Mouse (Mus musculus) hindbrain, postnatal 0 days (tissue): ENCODE data around the gene Doc2a. TPM values are rescaled to one million over a fixed set of nuclear protein-coding genes. Genes with fewer than 3 reads are reported as not detected.
A peak's percentile ranks its signal among the peaks of the same experiment; 100 is the strongest.

Source experiments
- ATAC-seq: fragments of 200-750 bp; cut with Nextera tagmentation; 2 replicates; pipeline ENCODE4 v1.8.0; 2017; ENCODE audit warnings: mild to moderate bottlenecking, moderate TSS enrichment, moderate library complexity
- DNase-seq: peaks from one replicate; pipeline ENCODE4 v3.0.0-alpha.2; 2015; ENCODE audit warnings: low spot score
- H3K27ac ChIP-seq: fragments of 300-500 bp; sonication (generic); 2 replicates; pipeline ENCODE4 v1.5.1; 2014; ENCODE audit warnings: mild to moderate bottlenecking
- H3K27me3 ChIP-seq: fragments of 300-500 bp; sonication (generic); 2 replicates; pipeline ENCODE4 v1.6.1; 2014; ENCODE audit warnings: low read length, mixed read lengths; ENCODE audit not compliant: insufficient read depth
- H3K36me3 ChIP-seq: fragments of 300-500 bp; sonication (generic); 2 replicates; pipeline ENCODE4 v1.6.1; 2014; ENCODE audit warnings: low read length, mixed read lengths; ENCODE audit not compliant: insufficient read depth
- H3K4me1 ChIP-seq: fragments of 300-500 bp; sonication (generic); 2 replicates; pipeline ENCODE4 v1.6.1; 2014; ENCODE audit warnings: antibody characterized with exemption, low read length, mixed read lengths; ENCODE audit not compliant: insufficient read depth
- H3K4me2 ChIP-seq: fragments of 300-500 bp; sonication (generic); 2 replicates; pipeline ENCODE4 v1.6.1; 2014; ENCODE audit warnings: low read depth, mild to moderate bottlenecking, low read length, moderate library complexity, mixed read lengths
- H3K4me3 ChIP-seq: fragments of 300-500 bp; sonication (generic); 2 replicates; pipeline ENCODE4 v1.5.1; 2014; ENCODE audit warnings: low read length
- H3K9ac ChIP-seq: fragments of 300-500 bp; sonication (generic); replicated peaks from 2 replicates; pipeline ENCODE4 v1.6.1; 2014; ENCODE audit warnings: mild to moderate bottlenecking, low read length, moderate library complexity, mixed read lengths
- H3K9me3 ChIP-seq: fragments of 300-500 bp; sonication (generic); 2 replicates; pipeline ENCODE4 v1.6.1; 2016; ENCODE audit warnings: low read length, mixed read lengths
- CTCF ChIP-seq: IDR thresholded peaks from 2 replicates; pipeline ENCODE4 v1.5.1; 2016; ENCODE audit warnings: antibody characterized with exemption, control low read depth, low read depth
- WGBS: fragments of 180-500 bp; shearing (Covaris S2); extraction: QIAGEN DNeasy Blood & Tissue Kit; methylation state at CpG from one replicate; pipeline ENCODE4 v1.1.7; 2014; 5-methylcytosine and 5-hydroxymethylcytosine counted together
- polyA plus RNA-seq: library from polyadenylated mRNA; unstranded; fragments of >200 nt; fragmentation: Nextera tagmentation; extraction: Ambion mirVana; gene quantifications from 2 replicates; pipeline ENCODE4 v1.2.1, GENCODE M21; 2015
- total RNA-seq: library from RNA; depleted of rRNA; stranded (reverse); fragments of >200 nt; gene quantifications from 2 replicates; pipeline ENCODE4 v1.2.3, GENCODE M21; 2014

The Doc2a gene
- total and polyA plus RNA-seq, 2 experiments from 2014 or later = 37.6 to 57.3 TPM

- DNase-seq (no peak), ATAC-seq (peak; percentile 22)
- no peaks in the 10 kb centered on the region for H3K9me3 ChIP-seq
- no peak for TF ChIP-seq CTCF
- peaks cover 5% of the 10 kb centered on the region; the same call in 1 of the 2 replicates for H3K36me3 ChIP-seq
- H3K27me3 ChIP-seq = no peaks in the 10 kb centered on the region
- peak overlapping the region; percentile 77 for H3K9ac ChIP-seq
- peak overlapping the region; percentile 55 for H3K4me2 ChIP-seq
- peak overlapping the region; percentile 86 for H3K27ac ChIP-seq
- WGBS = 13% methylated on average over 9 of the region's 9 CpGs
- peak overlapping the region; percentile 57 for H3K4me3 ChIP-seq
- peaks cover 23% of the 10 kb centered on the region for H3K4me1 ChIP-seq
Measured at GRCm38 (mm10) chr7:126822741-126823140, 24.5 kb upstream of the Doc2a start.

GRCm38 (mm10) chr7:126823202-126823711 lies 24.0 kb upstream of the Doc2a start:
- Histone ChIP-seq H3K9ac (peak overlapping the region; percentile 77), H3K36me3 (peaks cover 5% of the 10 kb centered on the region; the same call in 1 of the 2 replicates), H3K4me2 (peak overlapping the region; percentile 55), H3K27me3 (no peaks in the 10 kb centered on the region), H3K4me1 (peaks cover 23% of the 10 kb centered on the region), H3K4me3 (peak overlapping the region; percentile 57), H3K27ac (peak overlapping the region; percentile 86), H3K9me3 (no peaks in the 10 kb centered on the region)
- peak; percentile 84 for ATAC-seq
- peak; percentile 74 for DNase-seq
- TF ChIP-seq CTCF = no peak
- 1% methylated on average over 15 of the region's 19 CpGs for WGBS

GRCm38 (mm10) chr7:126823940-126824339 lies 23.3 kb upstream of the Doc2a start:
- DNase-seq = no peak
- H3K27me3 ChIP-seq = no peaks in the 10 kb centered on the region
- H3K9me3 ChIP-seq = no peaks in the 10 kb centered on the region

DNA sequence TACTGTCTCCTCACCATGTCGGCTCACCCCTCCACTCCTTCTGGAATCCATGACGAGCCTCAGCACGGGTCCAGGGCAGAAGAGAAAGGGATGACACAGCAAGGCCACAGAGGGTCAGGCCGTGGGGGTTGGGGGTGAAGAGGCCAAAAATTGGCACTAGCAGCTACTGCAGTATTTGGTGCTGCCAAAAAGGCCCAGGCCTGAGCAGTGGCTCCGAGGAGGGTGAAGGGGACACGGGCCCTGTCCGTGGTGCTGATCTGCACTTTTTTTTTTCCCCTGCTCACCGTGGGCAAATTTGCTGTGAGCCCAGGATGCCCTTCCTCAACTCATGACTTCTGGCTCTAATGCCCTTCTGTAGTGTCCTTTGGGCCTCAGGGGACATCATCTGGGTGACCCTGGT lies 21.8 kb upstream of the Doc2a start:
- H3K9me3 ChIP-seq = no peaks in the 10 kb centered on the region
- peaks cover 23% of the 10 kb centered on the region for H3K4me1 ChIP-seq
- DNase-seq (no peak), ATAC-seq (no peak)
- WGBS = 17% methylated on average over 8 of the region's 8 CpGs
- H3K27me3 ChIP-seq = no peaks in the 10 kb centered on the region
- 0 out of 2 replicates have a peak overlapping the region, but pooled peaks have one; percentile 14 for H3K4me2 ChIP-seq
- no peak overlapping the region for H3K9ac ChIP-seq
- no peak overlapping the region for H3K27ac ChIP-seq
- no peak overlapping the region for H3K4me3 ChIP-seq
- peaks cover 5% of the 10 kb centered on the region; the same call in 1 of the 2 replicates for H3K36me3 ChIP-seq
- TF ChIP-seq CTCF = no peak

More at GRCm38 (mm10) chr7:126823940-126824339, 23.3 kb upstream of the Doc2a start:
- peaks cover 23% of the 10 kb centered on the region for H3K4me1 ChIP-seq
- peak overlapping the region; percentile 55 for H3K4me2 ChIP-seq
- H3K36me3 ChIP-seq = peaks cover 5% of the 10 kb centered on the region; the same call in 1 of the 2 replicates
- peak; percentile 13; the same call in 1 of the 2 replicates for ATAC-seq
- peak overlapping the region; percentile 57 for H3K4me3 ChIP-seq
- 8% methylated on average over 10 of the region's 10 CpGs for WGBS
- peak overlapping the region; percentile 86 for H3K27ac ChIP-seq
- no peak for TF ChIP-seq CTCF
- peak overlapping the region; percentile 77 for H3K9ac ChIP-seq

DNA sequence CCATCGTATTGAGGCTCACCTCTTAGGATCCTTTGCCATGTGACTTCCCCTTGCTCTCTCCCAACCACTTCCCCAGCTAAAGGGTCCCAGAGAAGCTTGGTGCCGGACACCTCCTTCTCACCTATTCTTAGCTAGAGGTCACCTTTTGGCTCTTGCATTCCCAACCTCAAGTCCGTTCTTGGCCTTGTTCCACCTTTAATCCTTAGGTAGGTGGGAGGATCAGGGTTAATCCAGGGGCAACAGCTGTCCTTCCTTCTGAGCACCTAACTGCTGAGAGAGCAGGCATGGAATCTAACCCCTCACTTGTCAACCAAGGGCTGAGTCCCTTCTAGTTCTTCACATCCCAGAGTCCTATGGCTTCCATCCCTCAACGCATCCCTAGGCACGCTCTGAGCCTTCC lies 21.3 kb upstream of the Doc2a start:
- Histone ChIP-seq H3K36me3 (peaks cover 5% of the 10 kb centered on the region; the same call in 1 of the 2 replicates), H3K4me2 (no peak overlapping the region), H3K9me3 (no peaks in the 10 kb centered on the region), H3K27me3 (no peaks in the 10 kb centered on the region), H3K4me1 (peaks cover 23% of the 10 kb centered on the region), H3K9ac (no peak overlapping the region), H3K27ac (no peak overlapping the region), H3K4me3 (no peak overlapping the region)
- no peak for TF ChIP-seq CTCF
- ATAC-seq (no peak), DNase-seq (no peak)
- 73% methylated on average over 5 of the region's 5 CpGs for WGBS

DNA sequence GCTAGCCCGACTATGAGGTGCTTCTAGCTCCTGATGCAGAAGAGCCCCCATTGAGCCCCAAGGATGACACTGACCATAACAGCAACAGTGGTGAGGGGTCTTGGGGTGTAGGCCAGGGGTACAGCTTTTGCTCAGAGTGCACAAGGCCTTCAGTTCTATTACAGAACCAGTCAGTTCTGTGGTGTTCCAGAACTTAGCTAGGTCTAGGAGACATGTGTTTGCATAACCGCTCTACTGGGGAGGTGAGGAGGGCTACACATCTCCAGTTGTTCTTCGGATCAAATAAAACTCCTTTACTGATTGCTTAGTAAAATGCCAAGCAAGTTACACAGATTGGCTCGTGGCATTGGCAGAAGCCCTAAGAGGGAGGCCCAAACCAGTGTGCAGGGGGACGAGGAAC lies 15.7 kb upstream of the Doc2a start, which contains the start of gene 4930451I11Rik:
TSS of gene 4930451I11Rik (minus strand) at position 101 of the 400 bp plus-strand sequence.
- H3K27ac ChIP-seq = no peak within 1 kb of the TSS
- H3K9me3 ChIP-seq = no peaks in the 10 kb centered on the region
- TF ChIP-seq CTCF = no peak
- no peak within 1 kb of the TSS for H3K9ac ChIP-seq
- no peak for DNase-seq
- no peak; the same call in 1 of the 2 replicates for ATAC-seq
- H3K4me1 ChIP-seq = no peaks in the 10 kb centered on the region
- no peaks in the 10 kb centered on the region for H3K27me3 ChIP-seq
- H3K4me2 ChIP-seq = peak within 1 kb of the TSS; percentile 51
- peak within 1 kb of the TSS; percentile 23; the same call in 1 of the 2 replicates for H3K4me3 ChIP-seq
- 55% methylated on average over 5 of the region's 5 CpGs for WGBS
- peaks cover 5% of the 10 kb centered on the region; the same call in 1 of the 2 replicates for H3K36me3 ChIP-seq
